Mouse (Mus musculus) forebrain, embryonic 12.5 days (tissue): ENCODE results near the gene Usp25. TPM values are rescaled to one million over a fixed set of nuclear protein-coding genes. Genes with fewer than 3 reads are reported as not detected.

ENCODE experiments used
- ATAC-seq: fragments of 200-750 bp; cut with Nextera tagmentation; 2 replicates; pipeline ENCODE4 v1.8.0; 2017; ENCODE audit warnings: moderate TSS enrichment; ENCODE audit not compliant: low FRiP score
- H3K27ac ChIP-seq: fragments of 300-500 bp; sonication (generic); 2 replicates; pipeline ENCODE4 v1.5.1; 2016; ENCODE audit warnings: mild to moderate bottlenecking
- H3K27me3 ChIP-seq: fragments of 300-500 bp; sonication (generic); 2 replicates; pipeline ENCODE4 v1.6.1; 2016; ENCODE audit warnings: mild to moderate bottlenecking
- H3K36me3 ChIP-seq: fragments of 300-500 bp; sonication (generic); replicated peaks from 2 replicates; pipeline ENCODE4 v1.6.1; 2016; ENCODE audit warnings: mild to moderate bottlenecking
- H3K4me1 ChIP-seq: fragments of 300-500 bp; sonication (generic); 2 replicates; pipeline ENCODE4 v1.6.1; 2016
- H3K4me2 ChIP-seq: fragments of 300-500 bp; sonication (generic); 2 replicates; pipeline ENCODE4 v1.6.1; 2016; ENCODE audit warnings: mild to moderate bottlenecking, moderate library complexity
- H3K4me3 ChIP-seq: fragments of 300-500 bp; sonication (generic); replicated peaks from 2 replicates; pipeline ENCODE4 v1.5.1; 2016; ENCODE audit warnings: mild to moderate bottlenecking
- H3K9ac ChIP-seq: fragments of 300-500 bp; sonication (generic); 2 replicates; pipeline ENCODE4 v1.6.1; 2016; ENCODE audit warnings: mild to moderate bottlenecking
- H3K9me3 ChIP-seq: fragments of 300-500 bp; sonication (generic); 2 replicates; pipeline ENCODE4 v1.6.1; 2016
- whole genome bisulfite sequencing: fragments of 180-500 bp; shearing (Covaris S2); methylation state at CpG from one replicate; pipeline ENCODE4 v1.1.7; 2016; 5-methylcytosine and 5-hydroxymethylcytosine counted together
- polyA plus RNA-seq: library from polyadenylated mRNA; unstranded; fragments of >200 nt; fragmentation: Nextera tagmentation; extraction: Ambion mirVana; gene quantifications from 2 replicates; pipeline ENCODE4 v1.2.1, GENCODE M21; 2016

Gene Usp25
- polyA plus RNA-seq = 21.8 and 22.5 TPM in 2 replicates

DNA sequence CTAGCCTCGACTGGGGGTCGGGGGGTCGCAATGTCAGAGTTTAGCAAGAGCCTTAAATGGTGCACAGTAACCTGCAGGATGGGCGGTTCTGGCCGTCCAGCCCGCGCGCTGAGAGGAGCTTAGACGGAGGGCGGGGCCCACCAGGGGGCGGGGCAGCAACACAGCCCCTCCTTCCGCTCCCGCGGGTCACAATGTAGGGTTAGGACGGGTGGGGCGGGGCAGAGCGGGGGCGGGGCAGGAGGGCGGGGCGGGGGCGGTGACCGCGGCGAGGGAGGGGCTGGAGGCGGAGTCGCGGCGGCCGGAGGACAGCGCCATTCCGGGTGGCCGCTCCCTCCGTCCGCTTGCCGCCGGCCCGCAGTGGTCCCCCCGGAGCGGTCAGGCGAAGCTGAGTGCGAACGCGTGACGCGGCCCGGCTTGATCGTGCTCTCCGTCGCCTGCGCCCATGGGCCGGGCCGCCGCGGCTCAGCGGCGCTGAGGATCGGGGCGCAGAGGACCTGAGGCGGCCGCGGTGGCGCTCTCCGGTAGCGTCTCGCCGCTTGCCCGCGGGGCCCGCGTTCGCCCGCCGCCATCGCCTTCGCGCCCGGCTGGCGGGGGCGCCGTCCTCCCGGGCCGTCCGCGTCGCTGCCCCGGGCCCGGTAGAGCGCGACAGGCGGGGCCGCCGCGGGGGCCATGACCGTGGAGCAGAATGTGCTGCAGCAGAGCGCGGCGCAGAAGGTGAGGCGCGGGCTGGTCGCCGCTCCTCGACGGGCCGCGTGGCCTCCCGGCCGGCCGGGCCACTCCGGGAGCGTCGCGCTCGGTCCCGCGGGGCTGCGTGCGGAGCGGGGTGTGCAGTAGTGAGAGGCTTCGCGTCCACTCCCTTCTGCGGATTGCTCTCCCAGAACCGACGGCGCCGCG is at the start of gene Usp25:
Gene Usp25 (plus strand): TSS at position 280 of the 894 bp plus-strand sequence.
- Histone ChIP-seq H3K4me1 (peaks cover 16% of the 10 kb centered on the region), H3K27me3 (no peaks in the 10 kb centered on the region), H3K27ac (peak within 1 kb of the TSS; percentile 82), H3K9me3 (no peaks in the 10 kb centered on the region), H3K4me2 (peak within 1 kb of the TSS; percentile 72), H3K36me3 (no peaks in the 10 kb centered on the region), H3K4me3 (peak within 1 kb of the TSS; percentile 89), H3K9ac (peak within 1 kb of the TSS; percentile 86)
- ATAC-seq = peak; percentile 96
- WGBS = under 1% methylated on average over 103 of the region's 126 CpGs

DNA sequence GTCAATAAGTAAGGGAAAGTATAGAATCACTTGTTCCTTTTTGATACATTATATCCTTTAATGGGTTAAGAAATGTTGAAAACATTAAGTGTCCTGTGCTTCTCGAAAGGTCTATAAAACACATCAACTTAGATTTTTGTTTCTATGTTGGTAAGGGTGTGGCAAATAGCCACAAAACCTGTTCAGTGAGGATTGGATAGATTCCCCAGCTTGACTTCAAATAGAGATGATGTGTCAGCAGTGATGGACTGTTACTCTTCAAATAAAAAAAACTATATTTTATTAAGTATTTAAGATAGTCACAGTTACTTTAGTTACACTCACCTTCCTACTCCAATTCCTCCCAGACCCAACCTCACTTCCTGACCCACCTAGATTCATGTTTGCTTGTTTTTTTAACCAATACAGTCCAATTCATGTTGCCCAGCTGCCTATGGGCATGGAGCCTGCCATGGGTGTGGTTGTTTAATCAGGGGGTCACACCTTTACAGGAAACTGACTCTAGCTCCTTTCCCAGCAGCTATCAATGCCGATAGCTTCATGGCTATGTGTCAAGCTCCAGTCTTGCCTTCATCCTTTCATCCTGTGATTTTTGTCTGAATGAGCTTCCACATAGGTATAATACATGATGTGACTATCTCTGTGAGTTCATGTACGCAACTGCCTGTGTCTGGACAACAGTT is 45.8 kb upstream of the Usp25 start:
- Histone ChIP-seq H3K27ac (no peak overlapping the region), H3K9ac (no peak overlapping the region), H3K36me3 (no peaks in the 10 kb centered on the region), H3K9me3 (no peaks in the 10 kb centered on the region), H3K4me3 (no peak overlapping the region), H3K27me3 (no peaks in the 10 kb centered on the region), H3K4me1 (no peaks in the 10 kb centered on the region), H3K4me2 (no peak overlapping the region)
- 91% methylated on average over 3 of the region's 3 CpGs for WGBS
- no peak for ATAC-seq

DNA sequence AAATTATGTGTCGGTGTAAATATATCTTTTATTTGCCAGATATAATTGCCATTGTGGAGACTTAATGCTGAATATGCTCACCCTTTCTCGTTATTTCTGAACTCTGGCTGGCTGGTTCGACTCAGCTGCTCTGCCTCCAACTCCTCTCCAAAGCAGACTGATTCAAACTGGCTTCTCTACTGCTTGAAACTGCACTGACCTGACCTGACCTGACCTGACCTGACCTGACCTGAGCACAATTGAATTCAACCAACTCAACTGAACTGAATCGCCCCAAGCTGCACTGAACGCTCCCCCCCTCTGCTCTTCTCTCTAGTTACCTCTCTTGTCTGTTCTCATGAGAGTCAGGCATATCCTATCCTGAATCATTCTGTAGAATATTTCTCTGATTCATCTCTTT is 42.3 kb upstream of the Usp25 start:
- no peak overlapping the region for H3K9ac ChIP-seq
- H3K9me3 ChIP-seq = no peaks in the 10 kb centered on the region
- ATAC-seq = no peak
- H3K27ac ChIP-seq = no peak overlapping the region
- no peak overlapping the region for H3K4me2 ChIP-seq
- no peaks in the 10 kb centered on the region for H3K4me1 ChIP-seq
- WGBS = 31% methylated on average over 5 of the region's 5 CpGs
- H3K4me3 ChIP-seq = no peak overlapping the region
- H3K27me3 ChIP-seq = no peaks in the 10 kb centered on the region
- no peaks in the 10 kb centered on the region for H3K36me3 ChIP-seq

DNA sequence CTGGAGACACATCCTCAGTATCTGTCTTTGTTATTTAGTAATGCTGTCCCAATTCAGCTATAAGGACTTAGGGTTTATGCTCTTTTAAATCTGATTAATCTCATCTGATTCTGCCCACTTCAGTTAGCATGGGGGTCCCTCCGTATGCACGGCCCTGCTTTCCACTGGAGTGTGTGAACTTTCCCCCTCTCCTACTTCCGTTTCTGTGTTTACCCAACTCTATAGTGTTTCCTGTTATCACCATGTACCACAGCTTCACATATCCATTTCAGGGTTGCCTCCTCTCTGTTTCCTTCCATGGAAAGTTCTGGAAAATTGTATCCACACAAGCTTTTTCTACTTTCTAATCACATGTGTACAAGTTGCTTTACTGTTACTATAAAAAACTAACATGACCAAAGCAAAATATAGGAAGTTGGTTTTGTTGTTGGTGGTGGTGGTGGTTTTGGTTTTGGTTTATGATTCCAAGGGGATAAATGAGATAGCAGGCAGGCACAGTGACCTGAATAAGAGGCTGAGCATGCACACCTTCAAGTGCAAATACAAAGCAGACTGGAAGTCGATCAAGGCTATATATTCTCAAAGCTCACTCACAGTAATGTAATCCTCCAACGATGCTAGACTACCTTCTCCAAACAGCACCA is 36.6 kb upstream of the Usp25 start:
- Histone ChIP-seq H3K4me2 (no peak overlapping the region), H3K4me1 (no peaks in the 10 kb centered on the region), H3K27me3 (no peaks in the 10 kb centered on the region), H3K36me3 (no peaks in the 10 kb centered on the region), H3K9me3 (no peaks in the 10 kb centered on the region), H3K4me3 (no peak overlapping the region), H3K27ac (no peak overlapping the region), H3K9ac (no peak overlapping the region)
- WGBS = 90% methylated on average over 5 of the region's 5 CpGs
- ATAC-seq = no peak

DNA sequence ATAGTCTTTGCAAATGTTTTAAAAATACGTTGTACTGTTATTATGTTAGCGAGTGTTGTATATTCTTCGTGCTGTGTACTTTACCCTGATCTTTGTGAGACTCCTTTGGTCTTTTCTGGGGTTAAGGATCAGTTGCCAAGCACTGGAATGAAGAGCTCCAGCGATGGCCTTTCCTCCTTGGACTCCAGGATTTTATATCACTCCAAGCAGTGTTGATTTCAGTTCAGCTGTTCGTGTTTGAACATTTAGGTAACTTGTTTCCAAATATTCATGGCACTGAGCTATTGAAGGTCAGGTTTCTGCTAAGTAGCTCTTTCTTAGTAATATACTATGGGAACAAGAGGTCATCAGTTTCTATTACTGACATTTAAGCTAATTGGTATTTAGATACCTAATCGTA is 29.8 kb upstream of the Usp25 start:
- Histone ChIP-seq H3K9ac (no peak overlapping the region), H3K4me1 (no peaks in the 10 kb centered on the region), H3K4me2 (no peak overlapping the region), H3K4me3 (no peak overlapping the region), H3K27ac (no peak overlapping the region), H3K36me3 (no peaks in the 10 kb centered on the region), H3K9me3 (no peaks in the 10 kb centered on the region), H3K27me3 (no peaks in the 10 kb centered on the region)
- no peak for ATAC-seq
- 92% methylated on average over 6 of the region's 6 CpGs for WGBS

DNA sequence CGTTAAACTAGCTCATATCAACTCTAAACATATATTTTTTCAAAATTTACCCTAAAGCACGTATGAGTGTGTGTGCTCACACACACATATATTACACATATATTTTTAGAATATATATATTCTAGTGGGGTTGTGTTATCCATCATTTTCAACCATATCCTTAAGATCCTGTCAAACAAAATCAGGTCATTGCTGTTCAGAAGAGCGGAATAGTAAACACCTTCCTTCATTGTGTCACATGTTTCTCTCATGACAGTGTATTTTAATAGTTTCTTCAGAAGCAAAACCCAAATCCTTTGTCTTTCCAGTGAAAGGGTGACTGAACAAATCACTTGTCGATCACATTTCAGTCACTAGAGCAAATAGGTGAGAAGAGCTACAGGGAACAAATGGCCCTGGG is 25.8 kb upstream of the Usp25 start:
- Histone ChIP-seq H3K36me3 (no peaks in the 10 kb centered on the region), H3K4me3 (no peak overlapping the region), H3K27ac (no peak overlapping the region), H3K4me1 (no peaks in the 10 kb centered on the region), H3K4me2 (no peak overlapping the region), H3K9me3 (no peaks in the 10 kb centered on the region), H3K9ac (no peak overlapping the region), H3K27me3 (no peaks in the 10 kb centered on the region)
- ATAC-seq = no peak
- WGBS = 80% methylated on average over 4 of the region's 4 CpGs

DNA sequence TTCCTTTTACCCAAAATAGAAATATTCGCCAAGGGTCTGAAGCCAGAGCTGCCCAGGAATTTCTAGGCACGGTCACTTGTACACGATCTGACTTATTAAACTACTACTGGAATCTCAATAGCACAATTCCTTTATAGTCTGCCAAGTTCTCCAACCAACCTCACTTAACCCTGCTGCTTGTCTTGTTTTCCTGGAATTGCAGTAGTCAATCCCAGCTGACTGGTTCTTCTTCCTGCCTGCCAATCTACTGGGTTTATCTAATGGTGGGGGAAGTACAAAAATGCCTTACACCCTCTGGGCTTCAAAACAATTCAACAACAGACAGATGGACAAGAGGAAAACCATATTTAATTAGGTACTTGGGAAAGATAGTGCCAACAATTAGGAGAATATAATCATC is 9.6 kb upstream of the Usp25 start:
- no peak overlapping the region for H3K9ac ChIP-seq
- H3K27me3 ChIP-seq = no peaks in the 10 kb centered on the region
- H3K36me3 ChIP-seq = no peaks in the 10 kb centered on the region
- H3K4me1 ChIP-seq = no peaks in the 10 kb centered on the region
- no peak overlapping the region for H3K4me3 ChIP-seq
- WGBS = 87% methylated on average over 3 of the region's 3 CpGs
- no peak overlapping the region for H3K4me2 ChIP-seq
- no peaks in the 10 kb centered on the region for H3K9me3 ChIP-seq
- no peak for ATAC-seq
- H3K27ac ChIP-seq = no peak overlapping the region

DNA sequence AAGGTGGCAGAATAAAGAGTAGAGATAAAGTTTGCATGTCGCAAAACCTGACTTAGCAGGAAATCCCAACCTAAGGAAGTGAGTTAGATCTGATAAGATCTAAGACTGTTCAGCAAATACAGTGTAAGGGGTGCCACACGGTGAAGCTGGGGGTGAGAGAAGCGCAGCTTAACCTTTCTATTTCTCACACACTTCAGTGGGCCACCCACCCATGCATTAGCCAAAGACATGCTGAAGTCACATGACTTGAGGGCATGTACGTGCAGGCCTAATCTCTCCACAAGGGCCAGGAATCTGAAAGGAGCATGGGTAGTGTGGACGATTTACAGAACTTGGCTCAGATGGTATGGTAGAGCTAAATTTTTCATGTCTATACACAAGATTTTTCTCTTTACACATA is 4.3 kb upstream of the Usp25 start:
- no peaks in the 10 kb centered on the region for H3K27me3 ChIP-seq
- no peaks in the 10 kb centered on the region for H3K4me1 ChIP-seq
- no peak overlapping the region for H3K4me2 ChIP-seq
- ATAC-seq = no peak
- H3K36me3 ChIP-seq = no peaks in the 10 kb centered on the region
- WGBS = 84% methylated on average over 5 of the region's 5 CpGs
- H3K9me3 ChIP-seq = no peaks in the 10 kb centered on the region
- H3K9ac ChIP-seq = no peak overlapping the region
- no peak overlapping the region for H3K4me3 ChIP-seq
- H3K27ac ChIP-seq = no peak overlapping the region

DNA sequence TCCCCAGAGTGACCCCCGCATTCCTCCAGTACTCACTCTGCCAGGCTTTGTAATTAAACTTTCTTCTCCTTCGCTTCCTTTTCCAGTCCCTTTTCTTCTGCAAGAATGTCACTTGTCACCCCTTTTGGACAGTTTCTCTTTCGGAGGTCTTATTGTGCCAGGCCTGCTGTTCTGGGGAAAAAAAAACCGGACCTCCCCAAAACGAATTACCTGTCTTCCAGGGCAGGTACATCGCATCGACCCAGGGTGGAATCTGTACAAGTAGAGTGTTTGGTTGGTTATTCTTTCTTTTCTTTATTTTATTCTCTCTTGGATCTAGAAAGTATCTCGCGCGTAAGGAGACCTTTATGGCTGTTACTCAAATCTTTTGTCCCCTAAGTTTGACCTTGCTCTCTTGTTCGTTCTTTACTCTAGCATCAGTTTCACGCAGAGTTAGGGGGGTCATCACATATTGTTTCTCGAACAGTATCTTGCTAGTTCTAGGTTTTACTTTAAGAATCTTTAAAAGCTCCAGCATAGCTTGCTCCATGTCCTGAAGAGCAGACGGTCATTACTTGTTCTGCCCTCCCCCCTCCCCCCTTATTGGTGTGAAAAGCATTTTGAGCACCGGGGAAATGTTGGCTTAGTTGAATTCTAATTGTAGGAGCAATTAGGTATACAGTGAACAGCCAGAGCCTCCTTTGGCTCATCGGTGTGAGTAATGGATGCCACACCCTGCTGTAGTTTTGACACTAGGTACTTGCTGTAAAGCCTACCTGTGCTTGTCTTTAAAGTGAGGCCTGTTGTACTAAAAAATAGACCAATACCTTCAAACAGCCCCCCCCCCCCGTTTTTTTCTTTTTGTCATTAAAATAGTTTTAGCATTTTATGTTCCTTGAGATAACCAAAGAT is 1.1 kb downstream of the Usp25 start:
- no peaks in the 10 kb centered on the region for H3K36me3 ChIP-seq
- peak overlapping the region; percentile 89 for H3K4me3 ChIP-seq
- WGBS = 3% methylated on average over 17 of the region's 17 CpGs
- peak overlapping the region; percentile 86 for H3K9ac ChIP-seq
- H3K4me2 ChIP-seq = peak overlapping the region; percentile 72
- no peaks in the 10 kb centered on the region for H3K9me3 ChIP-seq
- peak overlapping the region; percentile 82; the same call in 1 of the 2 replicates for H3K27ac ChIP-seq
- no peaks in the 10 kb centered on the region for H3K27me3 ChIP-seq
- peaks cover 20% of the 10 kb centered on the region for H3K4me1 ChIP-seq
- ATAC-seq = no peak

DNA sequence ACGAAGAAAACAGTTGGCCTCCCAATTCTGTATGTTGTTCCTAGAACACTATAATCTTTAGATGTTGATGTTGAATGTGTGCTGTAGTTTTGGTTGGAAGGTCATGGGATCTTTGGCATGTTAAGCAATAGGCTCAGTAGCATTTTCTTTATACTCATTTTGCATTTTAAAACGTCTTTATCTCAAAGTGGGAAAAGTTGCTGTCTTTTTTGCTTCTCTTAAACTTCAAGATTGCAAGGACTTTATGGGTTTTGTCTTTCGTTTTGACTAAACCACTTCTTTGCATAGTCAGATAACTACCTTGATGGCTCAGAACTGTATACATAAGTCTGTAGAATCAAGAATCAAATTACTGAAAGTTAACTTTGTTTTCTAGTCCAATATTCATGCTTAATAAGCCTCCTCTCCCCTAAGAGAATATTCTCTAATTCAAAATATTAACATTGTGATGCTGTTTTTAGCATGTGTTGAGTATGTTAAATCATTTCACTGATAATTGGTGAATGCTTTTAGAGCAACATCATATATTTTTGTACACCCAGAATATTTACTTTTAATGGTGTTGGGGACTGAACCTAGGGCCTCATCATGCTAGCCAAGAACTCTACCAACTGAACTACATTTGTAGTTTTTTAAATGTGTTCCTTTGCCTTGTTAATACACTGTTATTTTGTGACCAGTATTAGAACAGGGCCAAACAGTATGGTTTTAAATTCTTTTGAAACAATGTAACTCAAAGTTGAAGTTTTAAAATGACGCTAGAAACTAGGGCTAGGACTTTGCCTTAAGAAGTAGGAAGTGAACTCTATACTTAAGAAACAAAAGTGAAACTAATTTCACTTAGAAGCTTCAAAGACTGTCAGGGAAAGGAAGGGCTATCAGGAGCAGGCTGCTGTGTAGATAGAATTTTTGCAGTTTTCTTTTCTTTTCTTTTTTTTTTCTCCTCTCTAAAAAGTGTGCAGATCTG is 2.2 kb downstream of the Usp25 start:
- Histone ChIP-seq H3K4me1 (peaks cover 23% of the 10 kb centered on the region), H3K4me3 (peak overlapping the region; percentile 89), H3K27ac (no peak overlapping the region), H3K36me3 (no peaks in the 10 kb centered on the region), H3K9ac (no peak overlapping the region), H3K4me2 (peak overlapping the region; percentile 72), H3K9me3 (no peaks in the 10 kb centered on the region), H3K27me3 (no peaks in the 10 kb centered on the region)
- 67% methylated on average over 4 of the region's 4 CpGs for WGBS
- ATAC-seq = no peak

DNA sequence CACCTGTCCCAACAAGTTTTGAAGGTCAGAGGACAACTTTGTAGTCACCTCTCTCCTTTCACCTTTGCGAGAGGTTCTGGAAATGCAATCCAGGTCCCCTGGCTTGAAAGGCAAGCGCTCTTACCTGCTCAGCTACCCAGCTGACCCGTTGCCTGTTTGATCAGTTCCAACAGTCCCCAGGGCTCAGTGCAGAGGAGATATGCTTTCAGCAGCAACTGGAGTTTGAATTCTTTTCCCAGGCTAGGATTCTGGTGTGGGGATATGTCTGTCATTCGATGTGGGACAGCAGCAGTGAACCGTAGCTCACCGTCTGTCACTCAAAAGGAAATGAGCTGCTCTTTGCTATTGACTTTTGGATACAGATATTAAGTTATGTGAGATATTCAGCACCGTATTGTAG is 4.4 kb downstream of the Usp25 start:
- H3K36me3 ChIP-seq = no peaks in the 10 kb centered on the region
- no peak for ATAC-seq
- H3K4me3 ChIP-seq = no peak overlapping the region
- H3K27me3 ChIP-seq = no peaks in the 10 kb centered on the region
- no peaks in the 10 kb centered on the region for H3K9me3 ChIP-seq
- WGBS = 86% methylated on average over 7 of the region's 7 CpGs
- peaks cover 23% of the 10 kb centered on the region for H3K4me1 ChIP-seq
- H3K4me2 ChIP-seq = no peak overlapping the region
- H3K27ac ChIP-seq = no peak overlapping the region
- H3K9ac ChIP-seq = no peak overlapping the region
